Comparison of ENCODE assay signal across 31 mouse cellular contexts in the genomic region with DNA sequence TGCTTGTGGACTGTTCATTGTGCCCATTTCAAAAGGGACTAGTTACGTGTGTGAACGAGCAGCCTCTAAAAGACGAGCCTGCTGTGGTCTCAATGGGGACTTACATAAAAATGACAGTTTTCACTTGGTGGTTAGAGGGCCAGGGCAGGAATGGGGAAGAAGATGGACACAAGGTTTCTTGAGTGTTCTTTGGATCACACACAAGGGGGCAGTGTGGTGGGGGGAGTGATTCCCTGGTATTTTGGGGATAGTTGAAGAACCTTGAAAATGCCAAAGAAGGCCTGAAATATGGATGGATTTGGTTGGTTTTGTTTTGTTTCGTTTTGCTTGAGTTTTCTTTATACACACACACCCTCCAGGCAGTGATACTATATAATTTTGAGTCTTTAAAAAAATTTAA. TPM values are rescaled to one million over a fixed set of nuclear protein-coding genes. Genes with fewer than 3 reads are reported as not detected.
DNase-seq lines count a peak whose midpoint lies in the region; ATAC-seq and TF ChIP-seq lines count a peak whose summit lies in the region.
"Had no signal": no experiment of that assay in that cellular context is flagged by ENCODE, and none has a peak within 500 bp of the region (broad histone marks: within the 10 kb centered on the region; RNA-seq: fewer than 3 reads in every experiment).

No protein-coding gene starts in this region.

- H3K9me3 ChIP-seq in forebrain, postnatal 0 days (ENCODE audit: low read length) = no peaks in the 10 kb centered on the region
- no peaks in the 10 kb centered on the region for H3K9me3 ChIP-seq in forebrain, embryonic 10.5 days
- H3K9me3 ChIP-seq: heart, embryonic 13.5 days; hindbrain, embryonic 15.5 days; midbrain, embryonic 10.5 days had no signal

- H3K36me3 ChIP-seq in forebrain, postnatal 0 days (ENCODE audit: insufficient read depth) = peaks cover 83% of the 10 kb centered on the region
- H3K36me3 ChIP-seq in forebrain, embryonic 10.5 days (replicated peaks) = peaks cover 100% of the 10 kb centered on the region

- H3K4me2 ChIP-seq in forebrain, postnatal 0 days (ENCODE audit: low read depth) = no peak overlapping the region
- H3K4me2 ChIP-seq: heart, embryonic 13.5 days; hindbrain, embryonic 15.5 days had no signal

- no peaks in the 10 kb centered on the region for H3K4me1 ChIP-seq in forebrain, postnatal 0 days (ENCODE audit: insufficient read depth)
- no peaks in the 10 kb centered on the region for H3K4me1 ChIP-seq in forebrain, embryonic 10.5 days
- H3K4me1 ChIP-seq: heart, embryonic 13.5 days; hindbrain, embryonic 15.5 days; midbrain, embryonic 10.5 days had no signal

- no peak for ATAC-seq in forebrain, postnatal 0 days
- ATAC-seq: forebrain, embryonic 14.5 days had no signal

- H3K27me3 ChIP-seq in forebrain, postnatal 0 days (ENCODE audit: insufficient read depth, low read length) = no peaks in the 10 kb centered on the region
- no peaks in the 10 kb centered on the region for H3K27me3 ChIP-seq in forebrain, embryonic 10.5 days (ENCODE audit: poor library complexity, severe bottlenecking)
- H3K27me3 ChIP-seq: heart, embryonic 13.5 days; hindbrain, embryonic 15.5 days had no signal

- no peak overlapping the region for H3K9ac ChIP-seq in forebrain, postnatal 0 days
- H3K9ac ChIP-seq: heart, embryonic 13.5 days; hindbrain, embryonic 15.5 days had no signal

- no peak for DNase-seq in forebrain, postnatal 0 days
- no peak for DNase-seq in forebrain, embryonic 10.5 days (ENCODE audit: extremely low spot score, low spot score)
- no peak for DNase-seq in layer of hippocampus, adult 2 months (ENCODE audit: low spot score in 2 of 2)
- no peak for DNase-seq in layer of hippocampus, postnatal 25 days (ENCODE audit: extremely low spot score in 1 of 2, low spot score in 1 of 2)
- peak; percentile 23 for DNase-seq in 416B (ENCODE audit: low read depth)
- DNase-seq in R1 (ENCODE audit: low read depth, low spot score) = peak; percentile 30
- no peak for DNase-seq in right cerebral cortex, postnatal 4 days
- DNase-seq: adrenal gland, adult 8-10 months; B cell, adult 2 months; cerebellum, adult 11-12 months; cerebellum, postnatal 14 days; gastrocnemius, postnatal 36 days; kidney, adult 11 months; left cerebral cortex, postnatal 4 days; lung, adult 18-20 months; retina, postnatal 1 day had no signal

- peak; percentile 34 for TF ChIP-seq CTCF in forebrain, postnatal 0 days (IDR thresholded peaks at IDR 0.05; ENCODE audit: low read depth)
- peak; percentile 48 for TF ChIP-seq CTCF in layer of hippocampus, adult 2 months (conservative IDR thresholded peaks at IDR 0.05)

- no peak overlapping the region for H3K4me3 ChIP-seq in forebrain, postnatal 0 days (ENCODE audit: low read depth, low read length)
- no peak overlapping the region for H3K4me3 ChIP-seq in forebrain, embryonic 10.5 days
- H3K4me3 ChIP-seq in layer of hippocampus, adult 2 months = no peak overlapping the region
- H3K4me3 ChIP-seq: erythroblast, embryonic 14.5 days; heart, embryonic 13.5 days; hindbrain, embryonic 15.5 days; midbrain, embryonic 10.5 days had no signal

- WGBS in forebrain, postnatal 0 days = 81% methylated on average over 4 of the region's 4 CpGs
- 86% methylated on average over 4 of the region's 4 CpGs for WGBS in forebrain, embryonic 10.5 days

- H3K27ac ChIP-seq in forebrain, postnatal 0 days (ENCODE audit: low read depth, low read length) = no peak overlapping the region
- H3K27ac ChIP-seq in forebrain, embryonic 10.5 days = no peak overlapping the region
- H3K27ac ChIP-seq in layer of hippocampus, adult 2 months = no peak overlapping the region
- H3K27ac ChIP-seq: heart, embryonic 13.5 days; hindbrain, embryonic 15.5 days; macrophage; midbrain, embryonic 10.5 days had no signal

RNA-seq across cellular contexts. Expression of gene Nsfl1c, which starts 10.2 kb away (rescaled TPM):
- 121 and 124 TPM in 2 replicates for total RNA-seq in forebrain, postnatal 0 days (2014; rRNA removed)
- 226 and 244 TPM in 2 replicates for polyA plus RNA-seq in forebrain, postnatal 0 days (2015; fragmentation: Nextera tagmentation; extraction: Ambion mirVana)
- polyA plus RNA-seq in forebrain, embryonic 10.5 days (2016; fragmentation: Nextera tagmentation; extraction: Ambion mirVana) = 301 and 309 TPM in 2 replicates
- 100 to 1,000 TPM; 143 to 148 TPM for total RNA-seq in layer of hippocampus, adult 2 months (2021)
- total RNA-seq in layer of hippocampus, postnatal 25 days (2021) = 100 to 1,000 TPM; 136 to 139 TPM

RNA-seq across cellular contexts. Expression of gene 4921509C19Rik, which starts 28.3 kb away (rescaled TPM):
- total RNA-seq in forebrain, postnatal 0 days (2014; rRNA removed) = not detected in 2 replicates
- polyA plus RNA-seq in forebrain, postnatal 0 days (2015; fragmentation: Nextera tagmentation; extraction: Ambion mirVana) = not detected in 2 replicates
- not detected in 2 replicates for polyA plus RNA-seq in forebrain, embryonic 10.5 days (2016; fragmentation: Nextera tagmentation; extraction: Ambion mirVana)
- not detected for total RNA-seq in layer of hippocampus, adult 2 months (2021)
- not detected for total RNA-seq in layer of hippocampus, postnatal 25 days (2021)
- total RNA-seq: adrenal gland, adult 8-10 months; gastrocnemius, postnatal 36 days; heart, postnatal 25 days; layer of hippocampus, adult 18-20 months; left cerebral cortex, postnatal 4 days; liver, adult 2 months; monocyte, adult 5-6 weeks had no signal
- polyA plus RNA-seq: embryonic facial prominence, embryonic 11.5 days; erythroblast, embryonic 14.5 days; forebrain, embryonic 14.5 days; heart, embryonic 13.5 days; hindbrain, embryonic 15.5 days; kidney, embryonic 16.5 days; liver, adult 2 months; macrophage; midbrain, embryonic 10.5 days; neural tube, embryonic 11.5 days; small intestine, adult 2 months; urinary bladder, adult 2 months had no signal

RNA-seq across cellular contexts. Expression of gene Fkbp1a, which starts 38.1 kb away (rescaled TPM):
- 67.3 and 70.1 TPM in 2 replicates for total RNA-seq in forebrain, postnatal 0 days (2014; rRNA removed)
- polyA plus RNA-seq in forebrain, postnatal 0 days (2015; fragmentation: Nextera tagmentation; extraction: Ambion mirVana) = 717 and 727 TPM in 2 replicates
- 582 and 592 TPM in 2 replicates for polyA plus RNA-seq in forebrain, embryonic 10.5 days (2016; fragmentation: Nextera tagmentation; extraction: Ambion mirVana)
- 100 to 1,000 TPM; 892 to 923 TPM for total RNA-seq in layer of hippocampus, adult 2 months (2021)
- 100 to 1,000 TPM; 877 to 984 TPM for total RNA-seq in layer of hippocampus, postnatal 25 days (2021)

Comparison
In these comparisons a context has a peak if more than half of its experiments do, and no peak if none do; other contexts are left out.
1. DNase-seq: peak in 416B (single experiment) and R1 (single experiment); none in forebrain, postnatal 0 days (single experiment), forebrain, embryonic 10.5 days (single experiment), layer of hippocampus, adult 2 months (0 of 2), layer of hippocampus, postnatal 25 days (0 of 2) and right cerebral cortex, postnatal 4 days (single experiment).
2. RNA of gene Fkbp1a, which starts 38.1 kb away (total RNA-seq): 877 to 984 TPM in layer of hippocampus, postnatal 25 days and 892 to 923 TPM in layer of hippocampus, adult 2 months; 67.3 to 70.1 TPM in forebrain, postnatal 0 days; every median in the first group is over 10 times any median in the second.